Mouse (Mus musculus) heart, postnatal 0 days (tissue): ENCODE data around the gene Rnf26. TPM values are rescaled to one million over a fixed set of nuclear protein-coding genes. Genes with fewer than 3 reads are reported as not detected.

Experiments
- ATAC-seq: fragments of 200-750 bp; cut with Nextera tagmentation; 2 replicates; pipeline ENCODE4 v1.8.0; 2017; ENCODE audit warnings: low read depth, moderate number of reproducible peaks, moderate library complexity; ENCODE audit not compliant: insufficient read depth
- DNase-seq: peaks from one replicate; pipeline ENCODE4 v3.0.0-alpha.2; 2016; ENCODE audit warnings: low spot score
- H3K27ac ChIP-seq: fragments of 300-500 bp; sonication (generic); 2 replicates; pipeline ENCODE4 v1.5.1; 2014; ENCODE audit warnings: low read depth, mild to moderate bottlenecking
- H3K27me3 ChIP-seq: fragments of 300-500 bp; sonication (generic); 2 replicates; pipeline ENCODE4 v1.6.1; 2014; ENCODE audit warnings: low read length, mixed read lengths; ENCODE audit not compliant: control insufficient read depth, insufficient read depth
- H3K36me3 ChIP-seq: fragments of 300-500 bp; sonication (generic); replicated peaks from 2 replicates; pipeline ENCODE4 v1.6.1; 2014; ENCODE audit warnings: low read length, mixed read lengths; ENCODE audit not compliant: control insufficient read depth, insufficient read depth
- H3K4me1 ChIP-seq: fragments of 300-500 bp; sonication (generic); 2 replicates; pipeline ENCODE4 v1.6.1; 2014; ENCODE audit warnings: antibody characterized with exemption; ENCODE audit not compliant: control insufficient read depth, insufficient read depth
- H3K4me2 ChIP-seq: fragments of 300-500 bp; sonication (generic); 2 replicates; pipeline ENCODE4 v1.6.1; 2014; ENCODE audit warnings: low read depth, mild to moderate bottlenecking, low read length, moderate library complexity
- H3K4me3 ChIP-seq: fragments of 300-500 bp; sonication (generic); 2 replicates; pipeline ENCODE4 v1.5.1; 2014; ENCODE audit warnings: low read depth, low read length
- H3K9ac ChIP-seq: fragments of 300-500 bp; sonication (generic); replicated peaks from 2 replicates; pipeline ENCODE4 v1.6.1; 2014; ENCODE audit warnings: low read depth, low read length, mixed read lengths
- H3K9me3 ChIP-seq: fragments of 300-500 bp; sonication (generic); replicated peaks from 2 replicates; pipeline ENCODE4 v1.6.1; 2016; ENCODE audit warnings: low read length; ENCODE audit not compliant: control insufficient read depth
- CTCF ChIP-seq: IDR thresholded peaks from 2 replicates; pipeline ENCODE4 v1.5.1; 2016; ENCODE audit warnings: antibody characterized with exemption, control low read depth, low read depth
- EP300 ChIP-seq: IDR thresholded peaks from 2 replicates; pipeline ENCODE4 v1.6.1; 2016; ENCODE audit warnings: antibody characterized with exemption, low read depth
- WGBS: fragments of 180-500 bp; shearing (Covaris S2); extraction: QIAGEN DNeasy Blood & Tissue Kit; methylation state at CpG from one replicate; pipeline ENCODE4 v1.1.7; 2014; 5-methylcytosine and 5-hydroxymethylcytosine counted together
- polyA plus RNA-seq: library from polyadenylated mRNA; unstranded; fragments of >200 nt; fragmentation: Nextera tagmentation; extraction: Ambion mirVana; gene quantifications from 2 replicates; pipeline ENCODE4 v1.2.1, GENCODE M21; 2015
- total RNA-seq: library from RNA; depleted of rRNA; stranded (reverse); fragments of >200 nt; gene quantifications from 2 replicates; pipeline ENCODE4 v1.2.3, GENCODE M21; 2014; ENCODE audit warnings: low replicate concordance

Gene Rnf26
- total and polyA plus RNA-seq, 2 experiments from 2014 or later, result 14.1 to 16.6 TPM

DNA sequence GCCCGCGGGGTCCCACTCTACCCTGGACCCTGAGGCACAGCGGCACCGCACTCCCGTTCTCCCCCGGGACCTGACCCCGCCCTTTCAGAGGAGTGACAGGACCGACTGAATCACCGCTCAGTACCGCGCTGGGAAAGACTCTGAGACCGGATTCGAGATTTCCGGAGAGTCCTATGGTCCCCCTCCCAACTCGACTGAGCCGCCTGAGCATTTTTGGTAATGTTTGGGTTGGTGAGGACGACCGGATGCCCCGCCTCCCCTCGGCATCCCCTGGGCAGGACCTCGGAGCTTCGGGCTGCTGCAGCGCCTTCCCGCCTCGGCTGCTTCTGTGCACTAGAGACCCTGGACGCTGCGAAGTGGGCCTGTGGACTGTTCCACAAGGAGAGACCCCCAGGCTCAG is 16.7 kb upstream of the Rnf26 start:
- no peaks in the 10 kb centered on the region for H3K27me3 ChIP-seq
- no peaks in the 10 kb centered on the region for H3K9me3 ChIP-seq
- peak overlapping the region; percentile 58 for H3K9ac ChIP-seq
- TF ChIP-seq CTCF, result no peak
- peak; percentile 67 for TF ChIP-seq EP300
- peaks cover 29% of the 10 kb centered on the region for H3K4me1 ChIP-seq
- H3K4me2 ChIP-seq, result peak overlapping the region; percentile 86
- WGBS, result under 1% methylated on average over 27 of the region's 27 CpGs
- DNase-seq (peak; percentile 90), ATAC-seq (peak; percentile 62)
- H3K27ac ChIP-seq, result peak overlapping the region; percentile 97
- H3K36me3 ChIP-seq, result no peaks in the 10 kb centered on the region
- peak overlapping the region; percentile 50 for H3K4me3 ChIP-seq

DNA sequence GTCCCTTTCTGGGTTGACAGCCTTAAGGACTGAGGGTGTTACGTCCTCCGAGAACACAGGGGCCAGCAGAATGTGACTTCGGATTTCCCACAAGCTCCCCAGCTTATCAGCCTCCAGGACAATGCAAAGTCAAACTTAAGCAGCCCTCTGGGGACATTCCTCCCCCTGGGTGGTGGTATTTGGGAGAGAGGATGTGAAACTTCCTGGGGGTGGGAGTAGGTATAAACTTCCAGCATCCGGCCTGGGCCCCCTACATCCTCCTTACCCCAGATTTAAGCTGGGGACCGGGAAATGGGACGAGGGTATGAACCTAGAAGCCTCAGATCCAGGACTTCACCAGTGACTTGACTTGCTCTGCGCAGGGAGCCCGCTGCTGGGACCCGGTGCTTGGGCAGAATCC is 16.3 kb upstream of the Rnf26 start:
- DNase-seq, result peak; percentile 56
- Histone ChIP-seq H3K36me3 (no peaks in the 10 kb centered on the region), H3K4me3 (peak overlapping the region; percentile 50), H3K4me1 (peaks cover 29% of the 10 kb centered on the region), H3K27me3 (no peaks in the 10 kb centered on the region), H3K4me2 (peak overlapping the region; percentile 86), H3K9ac (peak overlapping the region; percentile 58), H3K9me3 (no peaks in the 10 kb centered on the region), H3K27ac (peak overlapping the region; percentile 97)
- WGBS, result 2% methylated on average over 9 of the region's 9 CpGs
- no peak for TF ChIP-seq EP300
- no peak for TF ChIP-seq CTCF
- ATAC-seq, result peak; percentile 22

DNA sequence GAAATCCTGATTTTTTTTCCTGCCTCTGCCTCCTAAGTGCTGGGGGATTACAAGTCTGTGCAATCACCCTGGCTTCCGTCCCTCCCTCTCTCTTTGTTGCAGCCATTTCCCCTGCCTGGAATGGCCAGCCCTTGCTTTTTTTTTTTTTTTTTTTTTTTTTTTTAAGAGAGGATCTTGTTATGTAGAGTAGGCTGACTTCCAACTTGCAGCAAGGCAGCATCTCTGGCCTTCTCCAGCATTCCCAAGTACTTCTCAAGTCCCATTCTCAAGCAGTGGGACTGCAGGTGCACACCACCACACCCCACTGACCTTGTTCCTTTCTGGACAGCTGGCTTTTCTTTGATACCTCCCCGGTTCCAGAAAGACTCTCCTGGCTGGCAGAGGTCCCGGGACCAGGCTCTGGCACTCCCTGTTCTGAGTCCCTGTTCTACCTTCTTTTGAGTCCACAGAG is 14.1 kb upstream of the Rnf26 start:
- H3K4me3 ChIP-seq, result no peak overlapping the region
- H3K4me2 ChIP-seq, result no peak overlapping the region
- H3K4me1 ChIP-seq, result peaks cover 20% of the 10 kb centered on the region
- TF ChIP-seq CTCF (no peak), EP300 (no peak)
- H3K9ac ChIP-seq, result no peak overlapping the region
- H3K9me3 ChIP-seq, result no peaks in the 10 kb centered on the region
- ATAC-seq, result no peak
- peak; percentile 24 for DNase-seq
- H3K27ac ChIP-seq, result peak overlapping the region; percentile 77
- no peaks in the 10 kb centered on the region for H3K36me3 ChIP-seq
- no peaks in the 10 kb centered on the region for H3K27me3 ChIP-seq
- WGBS, result 47% methylated on average over 3 of the region's 3 CpGs

DNA sequence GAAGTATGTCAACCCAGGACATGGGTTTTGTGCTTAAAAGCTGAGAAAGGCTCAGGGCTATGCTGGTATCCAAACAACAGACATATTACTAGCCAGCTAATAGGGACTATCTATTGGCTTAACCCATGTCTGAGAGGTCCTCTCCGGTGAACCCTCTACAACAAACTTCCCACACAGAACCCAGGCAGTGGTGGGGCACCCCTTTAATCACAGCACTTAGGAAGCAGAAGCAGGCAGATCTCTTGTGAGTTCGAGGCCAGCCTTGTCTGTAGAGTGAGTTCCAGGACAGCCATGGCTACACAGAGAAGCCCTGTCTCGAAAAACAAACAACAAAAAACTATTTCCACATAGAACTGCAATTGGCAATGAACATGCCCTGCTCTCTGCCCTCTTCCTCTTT is 13.4 kb upstream of the Rnf26 start:
- peak overlapping the region; percentile 77 for H3K27ac ChIP-seq
- TF ChIP-seq EP300 (no peak), CTCF (no peak)
- no peak overlapping the region for H3K4me3 ChIP-seq
- no peaks in the 10 kb centered on the region for H3K9me3 ChIP-seq
- H3K4me1 ChIP-seq, result peaks cover 20% of the 10 kb centered on the region
- no peak overlapping the region for H3K9ac ChIP-seq
- H3K4me2 ChIP-seq, result no peak overlapping the region
- DNase-seq, result no peak
- 81% methylated on average over 3 of the region's 3 CpGs for WGBS
- no peaks in the 10 kb centered on the region for H3K27me3 ChIP-seq
- no peaks in the 10 kb centered on the region for H3K36me3 ChIP-seq
- no peak for ATAC-seq

DNA sequence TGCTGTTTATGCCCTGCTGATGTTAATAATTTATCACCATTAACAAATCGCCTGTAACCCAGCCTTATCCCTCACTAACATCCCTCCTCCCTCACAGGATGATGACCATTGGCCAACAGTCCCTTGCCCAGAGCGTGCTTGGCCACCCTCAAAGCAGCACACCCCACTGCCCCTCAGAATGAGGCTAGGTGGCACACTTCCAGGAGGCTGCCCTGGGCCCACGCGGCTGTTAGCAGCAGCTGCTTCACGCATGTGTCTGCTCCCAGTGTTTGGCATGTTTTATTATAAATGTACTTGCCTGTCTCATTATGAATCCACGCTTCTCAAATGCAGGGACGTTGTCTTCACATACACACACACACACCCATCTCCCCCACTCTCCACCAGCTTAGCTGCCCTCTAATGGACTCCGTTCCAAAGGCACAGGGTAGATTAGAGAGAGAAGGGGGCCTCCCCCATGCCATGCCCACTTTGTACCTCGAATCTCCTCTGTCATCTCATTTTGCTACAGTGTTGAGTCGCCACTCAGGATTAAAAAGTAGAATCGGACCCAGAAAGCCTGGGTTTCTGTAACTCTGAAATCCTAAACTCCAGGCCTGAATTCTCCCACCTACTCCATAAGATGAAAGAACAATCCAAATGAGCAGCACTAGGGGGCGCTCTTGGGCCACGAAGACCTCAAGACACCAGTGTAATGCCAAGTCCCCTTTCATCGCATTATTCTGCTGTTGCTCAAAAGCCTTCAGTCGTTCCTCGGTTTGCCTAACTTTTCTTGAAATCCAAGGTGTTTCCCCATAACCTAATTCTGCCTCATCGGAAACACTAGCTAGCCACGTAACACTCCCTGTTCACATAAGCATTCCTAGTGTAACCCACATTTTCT is 12.5 kb upstream of the Rnf26 start:
- no peaks in the 10 kb centered on the region for H3K27me3 ChIP-seq
- ATAC-seq (no peak), DNase-seq (peak; percentile 84)
- H3K4me1 ChIP-seq, result peaks cover 18% of the 10 kb centered on the region
- WGBS, result 30% methylated on average over 18 of the region's 18 CpGs
- H3K9ac ChIP-seq, result no peak overlapping the region
- H3K9me3 ChIP-seq, result no peaks in the 10 kb centered on the region
- peak overlapping the region; percentile 47 for H3K4me2 ChIP-seq
- H3K36me3 ChIP-seq, result no peaks in the 10 kb centered on the region
- peak overlapping the region; percentile 16; the same call in 1 of the 2 replicates for H3K4me3 ChIP-seq
- peak overlapping the region; percentile 77 for H3K27ac ChIP-seq
- TF ChIP-seq EP300, result no peak
- TF ChIP-seq CTCF, result peak; percentile 92
